Mouse (Mus musculus) ovary, adult 18-20 months (tissue): Measurements from ENCODE around the gene Zpbp.

Experiments
- DNase-seq: peaks from one replicate; pipeline ENCODE4 v3.0.0; 2022; ENCODE audit warnings: low spot score, mixed read lengths

The Zpbp gene

DNA sequence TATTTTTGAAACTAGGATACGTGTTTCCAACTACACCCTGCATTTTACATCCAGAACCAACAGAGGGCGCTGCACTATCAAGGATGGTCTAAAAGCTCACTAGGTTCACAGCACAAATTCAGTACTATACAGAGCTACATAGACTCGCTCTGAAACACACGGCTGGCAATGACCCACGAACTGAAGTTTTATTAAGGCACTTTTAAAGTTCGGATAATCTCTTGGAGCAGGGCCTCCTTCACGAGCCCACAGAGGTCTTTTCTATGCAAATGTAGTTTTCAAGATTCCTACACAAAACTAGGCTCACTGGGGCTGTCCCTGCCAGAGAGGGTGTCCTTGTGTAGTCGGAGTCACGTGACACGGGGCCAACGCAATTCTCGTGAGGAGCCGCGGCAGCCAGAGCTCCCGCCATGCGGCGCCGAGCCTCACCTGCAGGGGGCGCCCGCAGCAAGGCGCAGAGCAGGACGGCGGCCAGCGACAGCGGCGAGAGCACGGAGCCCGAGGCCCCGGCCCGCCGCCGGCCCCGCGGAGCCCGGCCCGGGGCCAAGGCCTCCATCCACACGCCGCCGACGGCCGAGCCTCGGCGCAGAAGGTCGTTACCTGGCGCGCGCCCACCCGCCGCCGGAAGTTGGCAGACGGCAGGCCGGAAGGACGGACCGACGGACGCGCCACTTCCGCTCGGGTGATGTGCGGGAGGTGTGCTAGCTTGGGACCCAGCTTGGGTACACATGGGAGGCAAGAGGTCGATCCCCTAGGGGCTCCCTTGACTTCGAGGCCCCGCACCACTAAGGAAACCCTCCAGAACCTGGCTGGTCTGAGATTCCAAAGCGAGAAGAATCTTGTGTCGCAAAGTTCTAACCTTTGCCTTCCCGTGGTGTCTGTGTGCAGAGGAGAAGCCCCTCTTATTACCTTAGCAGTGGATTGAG is at the start of gene Zpbp, which contains the start of gene Spata48:
Zpbp (minus strand) TSS at position 774 of the 926 bp plus-strand sequence.
Spata48 (plus strand) TSS at position 460 of the 926 bp plus-strand sequence.
- peak; percentile 74 for DNase-seq

- DNase-seq: no peak
Observed at GRCm38 (mm10) chr11:11509413-11509812, 47.2 kb upstream of the Zpbp start.

- DNase-seq: no peak
Observed at GRCm38 (mm10) chr11:11506187-11506586, 44.0 kb upstream of the Zpbp start.

DNA sequence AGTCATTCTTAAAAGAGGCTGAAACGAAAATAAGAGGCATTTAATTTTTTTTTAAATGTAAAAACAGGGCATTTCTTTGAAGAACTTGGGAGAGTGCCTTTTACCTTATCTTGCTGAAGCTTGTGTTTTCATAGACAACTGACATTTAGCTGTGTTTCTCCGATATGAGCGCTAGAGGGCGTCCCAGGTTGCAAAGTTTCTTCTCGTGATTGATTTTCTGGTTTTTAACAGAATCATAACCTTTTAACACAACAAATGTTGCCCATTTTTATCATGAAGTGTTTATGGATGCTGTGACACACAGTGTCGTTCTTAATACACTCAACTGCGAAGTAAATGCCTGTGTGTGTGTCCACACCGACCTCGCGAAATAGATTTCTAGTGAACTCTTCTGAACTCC is 37.7 kb upstream of the Zpbp start:
- no peak for DNase-seq

DNA sequence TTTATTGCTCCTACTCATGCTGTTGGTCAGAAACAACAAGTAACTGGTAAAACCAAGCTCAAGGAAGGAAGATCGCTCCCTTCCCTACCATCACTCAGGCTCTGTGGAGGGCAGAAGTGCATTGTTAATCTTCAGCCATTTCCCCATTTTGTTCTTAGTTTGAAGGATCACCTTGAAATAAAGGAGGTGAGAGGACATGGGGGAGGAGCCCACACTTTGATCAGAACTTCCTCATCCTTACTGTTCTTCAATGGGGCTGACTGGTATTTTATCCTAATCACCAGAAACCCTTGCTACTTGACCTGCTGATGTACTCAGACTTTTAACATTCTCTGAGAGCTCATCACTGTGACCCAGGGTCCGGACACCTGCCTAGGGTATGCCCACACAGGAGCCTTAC is 33.5 kb upstream of the Zpbp start:
- DNase-seq: no peak

GRCm38 (mm10) chr11:11492044-11492443 is 29.8 kb upstream of the Zpbp start:
- DNase-seq: no peak

GRCm38 (mm10) chr11:11484378-11484777 is 22.2 kb upstream of the Zpbp start:
- DNase-seq: no peak

DNA sequence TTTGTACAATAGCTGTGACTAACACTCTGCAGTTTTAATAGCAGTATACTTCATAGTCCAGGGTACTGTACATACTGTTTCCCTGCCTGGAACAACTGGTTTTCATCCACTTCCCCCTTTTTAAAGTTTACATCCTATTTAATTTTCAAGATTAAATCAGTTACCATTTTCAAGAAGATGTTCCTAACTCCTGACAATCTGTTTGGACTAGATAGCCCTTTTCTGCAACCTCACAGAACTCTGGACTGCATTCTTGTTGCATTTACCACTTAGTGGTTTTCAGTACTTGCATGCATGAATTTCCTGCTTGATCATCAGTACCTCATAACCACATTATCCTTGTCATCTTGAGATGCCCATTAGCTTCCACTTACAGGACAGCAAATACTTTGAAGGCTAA is 6.7 kb upstream of the Zpbp start:
- no peak for DNase-seq

DNA sequence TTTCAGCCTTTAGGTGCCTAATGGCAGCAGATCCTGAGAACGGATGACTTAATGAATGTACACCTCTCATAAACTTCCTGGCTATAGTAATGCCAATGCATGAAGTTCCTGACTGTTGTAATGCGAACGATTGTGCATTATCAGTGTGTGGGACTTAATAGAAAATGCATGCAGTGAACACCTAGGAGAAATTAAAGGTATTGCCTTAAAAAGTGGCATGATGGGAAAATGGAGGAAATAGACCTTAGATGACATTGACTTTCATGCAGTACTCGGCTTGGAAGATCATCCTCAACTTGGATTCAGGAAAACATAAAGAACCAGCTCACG is 318 bp upstream of the Zpbp start:
- DNase-seq: no peak

GRCm38 (mm10) chr11:11455037-11455436 is 7.2 kb downstream of the Zpbp start:
- DNase-seq: no peak

GRCm38 (mm10) chr11:11417356-11417755 is 44.9 kb downstream of the Zpbp start:
- no peak for DNase-seq

GRCm38 (mm10) chr11:11414188-11414587 is 48.0 kb downstream of the Zpbp start:
- DNase-seq: no peak

DNA sequence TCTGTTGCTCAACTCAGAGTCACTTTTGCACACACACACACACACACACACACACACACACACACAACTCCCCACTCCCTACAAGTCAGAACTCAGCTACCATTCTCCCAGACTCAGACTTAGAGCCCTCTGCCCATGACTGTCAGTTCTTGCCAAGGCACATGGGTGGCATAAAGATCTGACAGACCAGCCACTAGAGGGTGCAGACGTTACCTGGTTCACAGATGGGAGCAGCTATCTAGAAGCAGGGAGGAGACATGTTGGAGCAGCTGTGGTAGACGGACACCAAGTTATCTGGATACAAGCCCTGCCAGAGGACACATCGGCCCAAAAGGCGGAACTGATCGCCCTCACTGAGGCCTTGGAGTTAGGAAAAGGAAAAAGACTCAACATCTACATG is 67.5 kb downstream of the Zpbp start:
- DNase-seq: no peak

GRCm38 (mm10) chr11:11393164-11393563 is 69.0 kb downstream of the Zpbp start:
- no peak for DNase-seq

- no peak for DNase-seq
Observed at GRCm38 (mm10) chr11:11371305-11371704, 90.9 kb downstream of the Zpbp start.

DNA sequence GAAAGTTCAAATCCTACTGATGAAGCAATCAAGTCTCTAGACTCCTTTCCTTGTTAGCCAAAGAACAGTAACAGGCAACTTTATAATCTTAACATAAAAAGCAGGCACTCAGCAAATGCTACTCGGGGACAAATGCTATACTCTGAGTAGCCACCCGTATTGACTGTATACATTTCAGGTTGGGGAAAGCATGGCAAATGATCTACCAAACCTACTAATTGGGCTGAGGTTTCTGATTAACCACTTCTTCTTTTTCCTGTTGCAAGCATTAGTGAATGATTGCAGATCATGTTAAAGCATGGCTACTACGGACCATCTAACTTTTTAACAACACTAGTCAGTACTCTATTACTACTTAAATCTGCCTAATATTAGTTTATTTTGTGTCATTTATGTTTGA is 178.7 kb downstream of the Zpbp start:
- DNase-seq: no peak

- DNase-seq: no peak
Observed at GRCm38 (mm10) chr11:11280128-11280527, 182.1 kb downstream of the Zpbp start.

GRCm38 (mm10) chr11:11257348-11257747 is 204.9 kb downstream of the Zpbp start:
- no peak for DNase-seq

DNA sequence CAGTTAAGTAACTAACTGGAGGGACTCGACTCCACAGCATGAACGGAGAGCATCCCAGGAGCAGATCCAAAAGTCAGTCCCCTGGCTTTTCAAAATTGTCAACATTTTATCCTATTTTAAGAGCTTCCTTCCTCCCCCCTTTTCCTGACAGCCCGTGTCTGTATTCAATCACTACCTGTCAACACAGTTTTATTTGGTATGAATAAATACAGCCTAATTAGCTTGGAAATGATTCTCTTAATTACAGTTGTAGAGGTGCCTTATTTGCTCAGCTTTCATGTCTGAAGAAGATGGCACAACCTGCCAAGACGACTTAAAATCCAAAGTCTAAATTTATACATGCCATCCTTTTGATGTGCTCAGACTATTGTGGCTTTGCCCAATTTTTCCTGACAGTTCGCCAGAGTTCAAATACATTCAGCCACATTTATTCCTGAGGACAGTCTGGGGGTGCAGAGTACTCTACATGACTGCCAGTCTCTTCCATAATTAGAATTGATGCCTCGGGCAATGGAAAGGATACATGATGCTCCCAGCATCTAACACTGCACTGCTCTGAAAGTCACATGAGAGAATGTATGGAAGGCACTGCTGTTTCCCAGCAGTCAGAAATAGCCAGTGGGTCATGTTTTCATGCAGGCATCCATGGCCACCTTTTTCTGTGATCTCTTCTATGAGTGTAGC is 219.4 kb downstream of the Zpbp start:
- no peak for DNase-seq

- DNase-seq: no peak
Observed at GRCm38 (mm10) chr11:11239346-11239745, 222.9 kb downstream of the Zpbp start.
